Mouse (Mus musculus): Measurements from ENCODE around the gene Pla2g2c.

The Pla2g2c gene

DNA sequence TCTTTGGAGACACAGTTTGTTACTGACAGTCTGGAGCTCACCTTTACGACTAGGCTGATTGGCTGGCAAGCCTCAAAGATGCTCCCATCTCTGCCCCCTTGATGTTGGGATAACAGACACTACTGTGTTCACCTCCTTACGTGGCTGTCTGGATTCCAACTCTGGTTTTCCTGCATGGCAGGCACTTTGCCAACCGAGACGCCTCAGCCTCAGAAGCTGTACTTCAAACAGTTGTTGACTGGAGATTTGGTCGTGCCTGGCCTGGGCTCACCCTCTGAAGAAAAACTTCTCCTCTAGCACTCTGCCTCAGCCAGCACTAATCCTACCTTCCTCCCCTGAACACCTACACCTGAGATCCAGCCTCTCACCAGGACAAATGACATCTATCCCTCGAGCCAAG lies 66.9 kb downstream of the Pla2g2c start:
- Histone ChIP-seq H3K36me3 (ENCODE audit: control insufficient read depth, insufficient read depth, low read length, poor library complexity, severe bottlenecking) (no peaks in the 10 kb centered on the region), H3K27me3 (ENCODE audit: control insufficient read depth, insufficient read depth, low read length, poor library complexity, severe bottlenecking) (no peaks in the 10 kb centered on the region; the same call in 1 of the 2 replicates)
- DNase-seq (ENCODE audit: low read depth, low spot score) = no peak

DNA sequence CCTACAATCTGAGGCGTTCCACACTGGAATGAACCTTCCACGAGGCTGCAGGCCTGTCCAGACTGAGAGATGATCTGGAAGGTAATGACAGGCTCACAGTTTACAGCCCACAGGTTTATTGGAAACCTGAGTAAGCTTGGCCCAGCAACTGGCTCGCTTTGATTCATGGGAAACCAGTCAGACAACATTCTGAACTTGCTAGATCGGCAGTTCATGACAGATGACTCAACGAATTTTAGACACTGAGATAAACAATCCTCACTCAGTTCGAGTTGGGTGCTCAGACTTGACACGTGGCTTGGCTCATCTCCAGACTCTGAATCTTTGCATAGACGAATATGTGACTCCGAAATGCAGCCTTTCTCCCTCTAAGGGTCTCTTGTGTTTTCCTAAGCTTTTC lies 68.0 kb downstream of the Pla2g2c start:
- H3K27me3 ChIP-seq (ENCODE audit: control insufficient read depth, insufficient read depth, low read length, poor library complexity, severe bottlenecking) = no peaks in the 10 kb centered on the region
- no peak for DNase-seq (ENCODE audit: low read depth, low spot score)

DNA sequence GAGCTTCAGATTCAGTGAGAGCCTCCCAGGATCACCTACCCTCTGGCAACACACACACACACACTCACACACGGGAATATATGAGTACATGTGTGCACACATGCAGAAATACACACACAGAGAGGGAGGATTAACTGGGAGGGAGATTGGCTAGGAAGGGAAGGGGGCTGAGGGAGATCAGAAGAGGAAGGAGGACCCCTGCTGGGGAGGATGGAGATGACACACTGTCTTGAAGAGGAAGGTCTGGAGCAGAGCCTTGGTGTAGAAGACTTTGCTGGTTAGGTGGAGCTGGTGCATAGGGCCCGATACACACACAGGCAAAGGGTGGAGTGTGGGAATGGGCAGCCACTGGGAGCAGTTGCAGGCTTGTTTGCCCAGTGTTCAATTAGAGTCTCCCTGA lies 68.7 kb downstream of the Pla2g2c start:
- H3K36me3 ChIP-seq (ENCODE audit: control insufficient read depth, insufficient read depth, low read length, poor library complexity, severe bottlenecking) = no peaks in the 10 kb centered on the region
- no peak for DNase-seq (ENCODE audit: low read depth, low spot score)

More for the DNA sequence above, 68.0 kb downstream of the Pla2g2c start:
- no peaks in the 10 kb centered on the region for H3K36me3 ChIP-seq (ENCODE audit: control insufficient read depth, insufficient read depth, low read length, poor library complexity, severe bottlenecking)

DNA sequence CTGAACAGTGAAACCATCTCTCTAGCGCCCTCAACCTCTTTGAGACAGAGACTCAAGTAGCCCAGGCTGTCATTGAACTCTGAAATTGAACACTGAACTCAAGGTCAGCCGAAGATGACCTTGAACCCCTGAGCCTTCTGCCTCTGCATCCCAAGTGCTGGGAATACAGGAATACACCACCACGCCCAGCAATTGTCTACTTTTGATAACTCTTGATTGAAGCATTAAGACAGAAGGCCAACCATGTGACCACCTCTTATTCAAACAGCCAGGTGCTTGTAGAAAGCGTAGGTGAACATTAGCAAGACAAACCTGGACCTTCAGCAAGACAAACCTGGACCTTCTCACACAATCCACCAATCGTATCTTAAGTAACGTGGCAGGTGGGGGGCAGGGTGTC lies 69.8 kb downstream of the Pla2g2c start:
- H3K36me3 ChIP-seq (ENCODE audit: control insufficient read depth, insufficient read depth, low read length, poor library complexity, severe bottlenecking) = no peaks in the 10 kb centered on the region
- H3K27me3 ChIP-seq (ENCODE audit: control insufficient read depth, insufficient read depth, low read length, poor library complexity, severe bottlenecking) = no peaks in the 10 kb centered on the region
- DNase-seq (ENCODE audit: low read depth, low spot score) = no peak

More for the DNA sequence above, 68.7 kb downstream of the Pla2g2c start:
- no peaks in the 10 kb centered on the region for H3K27me3 ChIP-seq (ENCODE audit: control insufficient read depth, insufficient read depth, low read length, poor library complexity, severe bottlenecking)
